16 mouse cellular contexts compared by ENCODE assay signal in genomic region chr14:27233056-27233455, GRCm38 (mm10).
"Had no signal": no experiment of that assay in that cellular context is flagged by ENCODE, and none has a peak within 500 bp of the region (broad histone marks: within the 10 kb centered on the region; RNA-seq: fewer than 3 reads in every experiment).

No protein-coding gene starts in this region.

- H3K27me3 ChIP-seq: lung, embryonic 15.5 days; midbrain, embryonic 13.5 days; midbrain, embryonic 15.5 days; neural tube, embryonic 12.5 days had no signal

- ATAC-seq: liver, postnatal 0 days; lung, postnatal 0 days; midbrain, embryonic 13.5 days; midbrain, embryonic 15.5 days had no signal

- H3K9ac ChIP-seq: liver, postnatal 0 days; lung, embryonic 15.5 days; midbrain, embryonic 13.5 days; midbrain, embryonic 15.5 days; neural tube, embryonic 12.5 days had no signal

- H3K4me3 ChIP-seq: lung, embryonic 15.5 days; megakaryocyte, embryonic 14.5 days; midbrain, embryonic 13.5 days; midbrain, embryonic 15.5 days; neural tube, embryonic 12.5 days had no signal

- DNase-seq: liver, postnatal 0 days; lung, adult 2 months; lung, postnatal 14 days; lung, postnatal 36 days; right cerebral cortex, postnatal 14 days; thymus, adult 18-20 months; thymus, postnatal 14 days; thymus, postnatal 36 days had no signal

- H3K27ac ChIP-seq: lung, embryonic 15.5 days; macrophage; midbrain, embryonic 13.5 days; midbrain, embryonic 15.5 days; neural tube, embryonic 12.5 days had no signal

- H3K9me3 ChIP-seq: lung, embryonic 15.5 days; megakaryocyte, embryonic 14.5 days; midbrain, embryonic 13.5 days; midbrain, embryonic 15.5 days; neural tube, embryonic 12.5 days had no signal

- H3K4me2 ChIP-seq: lung, embryonic 15.5 days; midbrain, embryonic 11.5 days; midbrain, embryonic 13.5 days; midbrain, embryonic 15.5 days; neural tube, embryonic 12.5 days had no signal

- H3K36me3 ChIP-seq: lung, embryonic 15.5 days; midbrain, embryonic 13.5 days; midbrain, embryonic 15.5 days; neural tube, embryonic 12.5 days had no signal
